Mouse (Mus musculus) right cerebral cortex, adult 18-20 months (tissue): ENCODE measurements at regions not wholly inside any gene's neighbourhood (a gene's known extent, or its start where the extent isn't known, plus 50 kb on each side); places are given as distances from the start of the nearest gene placed in this dataset.

Source experiments
- DNase-seq: peaks from one replicate; pipeline ENCODE4 v3.0.0; 2022; ENCODE audit warnings: mixed read lengths

GRCm38 (mm10) chr3:56427201-56427600 lies 243.7 kb upstream of the Nbea start:
- DNase-seq: no peak

DNA sequence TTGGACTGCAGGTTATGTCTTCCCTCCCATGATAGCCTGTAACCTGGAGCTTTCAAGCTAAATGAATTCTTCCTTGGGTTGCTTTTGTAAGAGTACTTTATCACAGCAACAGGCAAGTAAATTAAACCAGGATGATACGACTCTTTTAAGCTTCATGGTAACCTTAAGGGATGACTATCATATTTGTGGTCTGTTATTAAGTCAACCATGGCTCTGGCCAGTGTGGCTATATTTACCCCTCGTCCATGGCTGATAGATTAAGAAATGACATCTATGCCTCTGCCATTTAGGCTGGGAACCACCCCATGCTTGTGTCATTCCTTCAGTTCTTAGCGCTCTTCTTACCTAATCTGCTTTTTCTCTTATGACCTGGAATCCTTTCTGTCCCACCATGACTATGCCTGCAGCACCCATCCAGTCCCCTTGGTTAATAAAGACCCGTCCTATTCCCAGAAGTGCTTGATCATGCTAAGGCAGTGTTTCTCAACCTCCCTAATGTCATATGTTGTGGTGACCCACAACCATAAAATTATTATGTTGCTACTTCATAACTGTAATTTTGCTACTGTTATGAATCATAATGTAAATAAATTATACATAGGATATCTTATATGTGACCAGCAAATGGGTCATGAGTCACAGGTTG lies 214.5 kb upstream of the Nbea start:
- no peak for DNase-seq

- DNase-seq: no peak
Measured at GRCm38 (mm10) chr3:56393134-56393533, 209.6 kb upstream of the Nbea start.

DNA sequence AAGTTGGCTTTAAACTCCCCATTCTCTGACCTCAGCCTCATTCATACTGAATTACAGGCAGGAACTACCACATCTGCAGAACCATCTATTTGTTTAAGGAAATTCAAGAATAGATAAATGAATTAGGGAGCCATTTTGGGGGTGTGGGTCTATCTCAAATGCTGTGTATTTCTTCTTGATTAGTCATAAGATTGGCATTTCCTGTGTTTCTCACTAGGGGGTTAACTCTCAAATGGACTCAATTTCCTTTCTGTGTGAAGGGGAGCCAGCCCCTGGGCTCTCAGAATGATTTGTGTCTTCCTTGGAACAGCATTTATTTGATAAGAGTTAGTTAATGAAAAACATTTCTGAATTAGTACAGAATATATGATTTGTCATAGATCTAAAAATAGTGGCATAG lies 196.8 kb upstream of the Nbea start:
- no peak for DNase-seq

DNA sequence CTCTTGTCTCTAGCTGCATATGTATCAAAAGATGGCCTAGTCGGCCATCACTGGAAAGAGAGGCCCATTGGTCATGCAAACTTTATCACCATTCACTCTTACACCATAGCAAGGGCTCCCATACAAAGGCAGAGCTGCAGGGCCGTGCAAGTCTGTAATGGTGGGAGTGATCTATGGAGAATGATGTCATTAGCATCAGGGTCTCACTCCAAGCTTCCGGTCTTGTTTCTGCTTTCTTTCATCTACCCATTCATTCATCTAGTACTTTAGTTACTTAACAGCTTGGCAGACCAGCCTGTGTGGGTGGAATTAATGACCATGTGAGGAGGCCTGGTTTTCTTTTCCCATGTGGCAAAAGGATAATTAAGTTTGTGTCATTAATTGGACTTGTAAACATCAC lies 196.0 kb upstream of the Nbea start:
- no peak for DNase-seq

DNA sequence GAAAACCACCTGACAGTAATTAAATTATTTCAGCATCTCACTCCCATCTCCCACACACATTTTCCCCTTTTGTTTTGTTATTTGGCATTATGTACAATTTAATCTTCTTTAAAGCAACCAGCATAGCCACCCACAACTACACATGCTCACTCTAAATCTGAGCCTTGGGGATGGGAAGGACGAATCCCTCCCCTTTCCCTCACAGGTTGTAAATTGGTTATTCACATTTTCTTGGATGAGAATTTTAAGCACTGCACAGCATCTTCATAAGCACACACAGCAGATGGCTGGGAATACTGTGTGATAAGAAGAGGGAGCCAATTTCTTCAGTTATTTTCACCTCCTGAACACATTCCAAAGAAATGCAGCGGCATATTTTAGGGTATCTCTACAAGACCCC lies 179.0 kb upstream of the Nbea start:
- peak; percentile 68 for DNase-seq

- peak; percentile 17 for DNase-seq
Measured at GRCm38 (mm10) chr3:56357035-56357701, 173.7 kb upstream of the Nbea start.

- no peak for DNase-seq
Measured at GRCm38 (mm10) chr3:56356163-56356882, 172.8 kb upstream of the Nbea start.
